Mouse (Mus musculus): ENCODE data around the gene Fam214b. TPM values are rescaled to one million over a fixed set of nuclear protein-coding genes. Genes with fewer than 3 reads are reported as not detected.
A peak's percentile ranks its signal among the peaks of the same experiment; 100 is the strongest.

Fam214b gene
- polyA plus RNA-seq, 1 experiment from 2014 or later = 28.1 TPM

DNA sequence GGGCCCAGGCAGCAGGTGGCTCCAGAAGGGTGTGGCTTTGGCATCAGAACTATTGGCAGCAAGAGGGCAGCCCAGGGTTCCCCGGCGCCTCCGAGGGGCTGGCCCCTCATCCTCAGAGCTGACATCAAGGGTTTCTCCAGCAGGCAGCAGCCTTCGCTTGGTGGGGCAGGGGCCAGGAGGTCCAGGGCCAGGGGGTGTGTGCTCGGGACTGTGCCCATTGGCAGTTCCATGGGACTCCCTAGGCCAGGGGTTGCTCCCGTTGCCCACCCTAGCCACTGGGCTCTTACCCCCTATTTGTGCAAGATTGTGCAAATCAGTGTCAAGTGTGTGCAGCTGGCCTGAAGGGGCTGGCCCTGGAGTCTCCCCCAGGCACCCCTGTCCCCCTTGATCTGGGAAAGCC lies 10.2 kb downstream of the Fam214b start:
- Histone ChIP-seq H3K27me3 (ENCODE audit: control insufficient read depth, insufficient read depth, low read length) (no peaks in the 10 kb centered on the region), H3K4me3 (ENCODE audit: low read depth, low read length) (no peak overlapping the region), H3K9ac (ENCODE audit: low read length) (no peak overlapping the region), H3K4me1 (replicated peaks; ENCODE audit: control insufficient read depth, insufficient read depth, low read length) (peaks cover 12% of the 10 kb centered on the region; the same call in 1 of the 2 replicates), H3K4me2 (ENCODE audit: low read depth, low read length, severe bottlenecking) (no peak overlapping the region), H3K36me3 (ENCODE audit: control insufficient read depth, insufficient read depth, low read length) (peaks cover 7% of the 10 kb centered on the region), H3K27ac (ENCODE audit: low read depth, low read length) (no peak overlapping the region), H3K9me3 (ENCODE audit: control insufficient read depth, low read length) (no peaks in the 10 kb centered on the region)
- no peak for DNase-seq (ENCODE audit: low spot score)
- WGBS = 89% methylated on average over 6 of the region's 6 CpGs
- ATAC-seq (replicated peaks; ENCODE audit: low FRiP score) = no peak

DNA sequence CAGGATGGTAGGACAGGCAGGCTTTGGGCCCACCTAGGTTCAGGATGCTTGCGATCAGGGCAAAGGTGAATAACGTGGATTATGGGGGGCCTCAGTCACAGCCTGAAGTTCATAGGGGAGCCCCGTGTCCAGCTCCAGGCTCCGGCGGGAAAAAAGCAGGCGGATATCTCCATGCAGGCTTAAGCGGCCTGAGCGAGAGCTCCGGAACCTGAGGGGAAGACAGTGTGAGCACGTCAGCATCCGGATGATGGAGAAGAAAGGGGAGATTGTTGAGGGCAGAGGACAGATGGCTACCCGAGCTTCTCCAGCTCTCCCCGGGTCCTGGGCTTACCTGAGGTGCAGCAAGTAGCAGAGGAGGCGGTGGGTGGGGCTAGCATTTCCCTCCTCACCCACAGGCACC lies 12.5 kb downstream of the Fam214b start:
- no peak overlapping the region for H3K4me3 ChIP-seq (ENCODE audit: low read depth, low read length)
- no peak for DNase-seq (ENCODE audit: low spot score)
- peaks cover 8% of the 10 kb centered on the region; the same call in 1 of the 2 replicates for H3K4me1 ChIP-seq (replicated peaks; ENCODE audit: control insufficient read depth, insufficient read depth, low read length)
- H3K9me3 ChIP-seq (ENCODE audit: control insufficient read depth, low read length) = no peaks in the 10 kb centered on the region
- H3K4me2 ChIP-seq (ENCODE audit: low read depth, low read length, severe bottlenecking) = no peak overlapping the region
- H3K27ac ChIP-seq (ENCODE audit: low read depth, low read length) = no peak overlapping the region
- H3K9ac ChIP-seq (ENCODE audit: low read length) = no peak overlapping the region
- H3K36me3 ChIP-seq (ENCODE audit: control insufficient read depth, insufficient read depth, low read length) = peaks cover 11% of the 10 kb centered on the region
- no peak for ATAC-seq (replicated peaks; ENCODE audit: low FRiP score)
- 89% methylated on average over 14 of the region's 14 CpGs for WGBS
- no peaks in the 10 kb centered on the region for H3K27me3 ChIP-seq (ENCODE audit: control insufficient read depth, insufficient read depth, low read length)

DNA sequence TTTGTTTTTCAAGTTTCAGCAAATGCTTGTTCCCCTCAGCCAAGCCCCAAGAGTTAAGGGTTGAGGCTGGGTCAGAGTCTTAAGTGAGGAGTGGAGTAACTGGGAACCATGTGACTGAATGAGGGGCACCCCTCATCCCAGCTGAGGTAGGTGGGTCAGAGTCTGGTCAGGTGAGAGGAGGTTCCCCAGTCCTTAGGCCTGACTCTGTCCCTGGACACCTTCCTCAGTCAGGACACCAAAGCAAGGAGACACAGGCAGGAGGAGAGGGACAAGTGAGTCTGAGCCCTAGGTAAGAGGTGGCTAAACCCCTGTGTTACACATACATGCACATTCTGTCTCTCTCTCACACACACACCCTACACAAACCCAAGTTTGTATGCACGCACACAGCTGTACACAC lies 13.5 kb downstream of the Fam214b start:
- Histone ChIP-seq H3K9me3 (ENCODE audit: control insufficient read depth, low read length) (no peaks in the 10 kb centered on the region), H3K4me2 (ENCODE audit: low read depth, low read length, severe bottlenecking) (no peak overlapping the region), H3K36me3 (ENCODE audit: control insufficient read depth, insufficient read depth, low read length) (peaks cover 12% of the 10 kb centered on the region), H3K27me3 (ENCODE audit: control insufficient read depth, insufficient read depth, low read length) (no peaks in the 10 kb centered on the region), H3K4me3 (ENCODE audit: low read depth, low read length) (no peak overlapping the region), H3K9ac (ENCODE audit: low read length) (no peak overlapping the region), H3K27ac (ENCODE audit: low read depth, low read length) (no peak overlapping the region), H3K4me1 (replicated peaks; ENCODE audit: control insufficient read depth, insufficient read depth, low read length) (peaks cover 8% of the 10 kb centered on the region; the same call in 1 of the 2 replicates)
- ATAC-seq (replicated peaks; ENCODE audit: low FRiP score) (no peak), DNase-seq (ENCODE audit: low spot score) (no peak)
- 88% methylated on average over 1 of the region's 1 CpGs for WGBS

DNA sequence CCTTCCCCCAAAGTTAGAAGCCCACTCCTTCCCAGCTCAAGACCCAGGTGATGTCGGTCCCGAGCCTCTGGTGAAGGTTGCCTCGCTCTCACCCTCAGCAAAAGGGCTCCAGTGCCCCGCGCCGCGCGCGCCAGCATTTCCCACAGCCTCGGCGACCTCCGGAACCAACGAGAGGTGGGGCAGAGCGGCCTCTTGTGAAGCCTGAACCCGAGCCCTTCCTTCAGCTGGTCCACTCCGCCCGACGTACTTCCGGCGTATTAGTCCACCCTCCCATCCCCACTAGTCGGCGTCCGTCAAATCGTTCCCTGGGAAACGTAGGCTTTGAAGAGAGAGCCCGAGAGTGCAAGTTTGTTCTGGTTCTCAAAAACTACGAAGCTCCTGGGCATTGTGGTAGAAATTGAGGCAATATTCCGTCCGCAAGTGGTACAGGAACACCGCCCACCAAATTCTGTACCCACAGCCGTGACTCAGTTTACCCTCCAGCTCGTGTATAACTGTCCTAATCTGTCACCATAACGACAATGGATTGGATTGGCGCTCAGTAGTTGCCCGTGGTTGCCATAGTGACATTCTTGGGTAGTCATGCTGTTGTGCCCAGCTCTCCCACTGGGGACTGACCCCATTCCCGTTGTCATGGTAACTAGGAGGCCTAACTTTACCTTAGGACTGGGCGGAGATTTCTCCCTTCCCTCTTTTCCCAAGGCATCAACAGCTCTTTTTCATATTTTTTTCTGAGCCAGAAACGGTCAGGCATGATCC lies 14.6 kb downstream of the Fam214b start, which contains the start of gene Stoml2:
Stoml2 (minus strand) TSS at position 474 of the 759 bp plus-strand sequence.
- Histone ChIP-seq H3K9me3 (ENCODE audit: control insufficient read depth, low read length) (no peaks in the 10 kb centered on the region), H3K4me3 (ENCODE audit: low read depth, low read length) (peak within 1 kb of the TSS; percentile 74), H3K36me3 (ENCODE audit: control insufficient read depth, insufficient read depth, low read length) (peaks cover 12% of the 10 kb centered on the region), H3K9ac (ENCODE audit: low read length) (peak within 1 kb of the TSS; percentile 93), H3K27me3 (ENCODE audit: control insufficient read depth, insufficient read depth, low read length) (no peaks in the 10 kb centered on the region), H3K27ac (ENCODE audit: low read depth, low read length) (peak within 1 kb of the TSS; percentile 94), H3K4me1 (replicated peaks; ENCODE audit: control insufficient read depth, insufficient read depth, low read length) (peaks cover 8% of the 10 kb centered on the region; the same call in 1 of the 2 replicates), H3K4me2 (ENCODE audit: low read depth, low read length, severe bottlenecking) (peak within 1 kb of the TSS; percentile 80)
- ATAC-seq (replicated peaks; ENCODE audit: low FRiP score) = peak; percentile 95
- WGBS = 1% methylated on average over 33 of the region's 38 CpGs
- DNase-seq (ENCODE audit: low spot score) = peak; percentile 94

DNA sequence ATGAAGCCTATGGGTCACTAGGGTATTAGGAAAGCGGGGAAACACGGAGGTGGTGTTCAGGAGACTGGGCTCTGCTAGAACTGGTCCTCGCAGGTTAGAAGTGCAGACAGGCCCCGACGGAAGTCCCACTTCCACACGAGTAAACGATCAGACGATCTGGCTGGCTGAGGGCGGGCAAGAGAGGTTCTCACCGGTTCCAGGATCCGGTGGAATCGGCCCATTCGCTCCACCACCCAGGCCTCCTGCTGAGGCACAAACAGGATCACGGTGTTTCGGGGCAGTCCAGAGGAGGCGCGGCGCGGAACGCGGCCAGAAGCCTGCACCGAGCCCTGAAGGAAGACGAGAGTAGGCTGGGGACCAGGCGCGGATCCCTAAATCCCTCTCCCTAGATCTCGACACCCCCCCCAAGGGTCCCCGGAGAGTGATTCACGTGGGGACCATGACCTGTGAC lies 15.2 kb downstream of the Fam214b start:
- peak overlapping the region; percentile 94 for H3K27ac ChIP-seq (ENCODE audit: low read depth, low read length)
- H3K4me3 ChIP-seq (ENCODE audit: low read depth, low read length) = peak overlapping the region; percentile 74
- H3K9me3 ChIP-seq (ENCODE audit: control insufficient read depth, low read length) = no peaks in the 10 kb centered on the region
- peak overlapping the region; percentile 80 for H3K4me2 ChIP-seq (ENCODE audit: low read depth, low read length, severe bottlenecking)
- DNase-seq (ENCODE audit: low spot score) (no peak), ATAC-seq (replicated peaks; ENCODE audit: low FRiP score) (peak; percentile 1; the same call in 1 of the 2 replicates)
- H3K9ac ChIP-seq (ENCODE audit: low read length) = peak overlapping the region; percentile 93
- peaks cover 8% of the 10 kb centered on the region; the same call in 1 of the 2 replicates for H3K4me1 ChIP-seq (replicated peaks; ENCODE audit: control insufficient read depth, insufficient read depth, low read length)
- WGBS = 2% methylated on average over 28 of the region's 28 CpGs
- H3K27me3 ChIP-seq (ENCODE audit: control insufficient read depth, insufficient read depth, low read length) = no peaks in the 10 kb centered on the region
- H3K36me3 ChIP-seq (ENCODE audit: control insufficient read depth, insufficient read depth, low read length) = peaks cover 11% of the 10 kb centered on the region

DNA sequence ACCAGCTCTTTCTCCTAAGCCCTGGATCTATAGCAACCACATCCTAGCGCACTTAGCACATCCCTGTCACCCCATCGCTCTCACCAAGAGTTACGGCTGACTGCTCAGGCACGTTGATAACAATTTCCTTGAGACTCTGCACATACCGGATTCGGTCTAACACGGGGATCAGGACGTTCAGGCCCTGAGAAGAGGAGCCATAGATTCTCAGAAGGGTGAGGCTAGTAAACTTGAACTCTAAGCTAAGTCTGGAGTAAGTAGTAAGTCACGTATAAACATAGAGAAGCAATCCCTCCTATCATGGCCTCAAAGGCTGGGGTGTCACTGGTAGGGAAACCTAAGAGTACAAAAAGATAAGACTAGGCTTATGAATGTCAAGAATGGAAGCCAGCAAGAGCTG lies 15.7 kb downstream of the Fam214b start:
- Histone ChIP-seq H3K9ac (ENCODE audit: low read length) (peak overlapping the region; percentile 93), H3K4me3 (ENCODE audit: low read depth, low read length) (peak overlapping the region; percentile 74), H3K9me3 (ENCODE audit: control insufficient read depth, low read length) (no peaks in the 10 kb centered on the region), H3K27me3 (ENCODE audit: control insufficient read depth, insufficient read depth, low read length) (no peaks in the 10 kb centered on the region), H3K27ac (ENCODE audit: low read depth, low read length) (no peak overlapping the region), H3K36me3 (ENCODE audit: control insufficient read depth, insufficient read depth, low read length) (peaks cover 11% of the 10 kb centered on the region), H3K4me2 (ENCODE audit: low read depth, low read length, severe bottlenecking) (peak overlapping the region; percentile 80), H3K4me1 (replicated peaks; ENCODE audit: control insufficient read depth, insufficient read depth, low read length) (peaks cover 8% of the 10 kb centered on the region; the same call in 1 of the 2 replicates)
- WGBS = 85% methylated on average over 9 of the region's 9 CpGs
- DNase-seq (ENCODE audit: low spot score) (no peak), ATAC-seq (replicated peaks; ENCODE audit: low FRiP score) (no peak)

DNA sequence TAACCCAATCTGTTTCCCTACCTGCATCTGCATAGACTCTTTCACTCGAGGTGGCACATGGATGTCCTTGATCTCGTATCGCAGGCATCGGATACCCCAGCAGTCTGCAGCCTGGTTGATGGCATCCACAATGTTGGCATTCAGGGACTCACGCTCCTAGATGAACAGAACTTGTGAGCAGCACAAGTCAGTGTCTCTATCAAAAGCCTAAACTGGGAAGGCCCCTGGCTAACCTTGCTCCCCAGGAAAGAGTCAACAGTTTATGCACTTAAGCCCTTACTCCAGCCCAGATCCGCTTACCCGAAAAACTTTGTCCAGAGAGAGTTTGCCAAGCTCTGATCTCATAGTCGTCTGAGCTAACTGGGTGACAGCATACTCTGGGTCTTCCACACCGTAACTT lies 16.3 kb downstream of the Fam214b start:
- ATAC-seq (replicated peaks; ENCODE audit: low FRiP score) (no peak), DNase-seq (ENCODE audit: low spot score) (no peak)
- Histone ChIP-seq H3K36me3 (ENCODE audit: control insufficient read depth, insufficient read depth, low read length) (peaks cover 11% of the 10 kb centered on the region), H3K4me1 (replicated peaks; ENCODE audit: control insufficient read depth, insufficient read depth, low read length) (peaks cover 9% of the 10 kb centered on the region; the same call in 1 of the 2 replicates), H3K4me2 (ENCODE audit: low read depth, low read length, severe bottlenecking) (no peak overlapping the region; the same call in 1 of the 2 replicates), H3K27me3 (ENCODE audit: control insufficient read depth, insufficient read depth, low read length) (no peaks in the 10 kb centered on the region), H3K9ac (ENCODE audit: low read length) (no peak overlapping the region), H3K27ac (ENCODE audit: low read depth, low read length) (no peak overlapping the region), H3K4me3 (ENCODE audit: low read depth, low read length) (no peak overlapping the region), H3K9me3 (ENCODE audit: control insufficient read depth, low read length) (no peaks in the 10 kb centered on the region)
- WGBS = 96% methylated on average over 9 of the region's 9 CpGs

DNA sequence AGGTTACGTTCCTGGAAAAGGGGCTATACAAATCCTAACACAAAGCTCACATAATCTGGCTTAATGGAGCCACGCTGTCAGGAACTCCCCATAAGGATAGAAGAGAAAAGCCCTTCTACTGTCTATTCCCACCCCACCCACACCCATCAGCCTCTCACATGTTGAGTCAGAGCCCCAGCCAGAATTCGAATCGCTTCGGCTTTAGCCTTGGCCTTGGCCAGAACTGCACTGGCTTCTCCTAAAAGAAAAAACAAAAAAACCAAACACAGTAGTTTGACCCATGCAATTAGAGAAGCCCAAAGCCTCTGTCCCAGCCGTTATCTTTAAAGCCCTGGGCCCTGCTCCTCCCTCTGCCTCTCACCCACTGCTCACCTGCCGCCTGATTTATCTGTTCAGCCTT lies 16.9 kb downstream of the Fam214b start:
- peaks cover 13% of the 10 kb centered on the region; the same call in 1 of the 2 replicates for H3K4me1 ChIP-seq (replicated peaks; ENCODE audit: control insufficient read depth, insufficient read depth, low read length)
- H3K4me2 ChIP-seq (ENCODE audit: low read depth, low read length, severe bottlenecking) = no peak overlapping the region
- DNase-seq (ENCODE audit: low spot score) (no peak), ATAC-seq (replicated peaks; ENCODE audit: low FRiP score) (no peak)
- H3K36me3 ChIP-seq (ENCODE audit: control insufficient read depth, insufficient read depth, low read length) = peaks cover 9% of the 10 kb centered on the region
- no peaks in the 10 kb centered on the region for H3K9me3 ChIP-seq (ENCODE audit: control insufficient read depth, low read length)
- no peak overlapping the region for H3K9ac ChIP-seq (ENCODE audit: low read length)
- 92% methylated on average over 7 of the region's 7 CpGs for WGBS
- no peak overlapping the region for H3K4me3 ChIP-seq (ENCODE audit: low read depth, low read length)
- no peaks in the 10 kb centered on the region for H3K27me3 ChIP-seq (ENCODE audit: control insufficient read depth, insufficient read depth, low read length)
- no peak overlapping the region for H3K27ac ChIP-seq (ENCODE audit: low read depth, low read length)

All from forebrain, embryonic 11.5 days (tissue).